ENCODE assay signal across 8 mouse cellular contexts in the genomic region with DNA sequence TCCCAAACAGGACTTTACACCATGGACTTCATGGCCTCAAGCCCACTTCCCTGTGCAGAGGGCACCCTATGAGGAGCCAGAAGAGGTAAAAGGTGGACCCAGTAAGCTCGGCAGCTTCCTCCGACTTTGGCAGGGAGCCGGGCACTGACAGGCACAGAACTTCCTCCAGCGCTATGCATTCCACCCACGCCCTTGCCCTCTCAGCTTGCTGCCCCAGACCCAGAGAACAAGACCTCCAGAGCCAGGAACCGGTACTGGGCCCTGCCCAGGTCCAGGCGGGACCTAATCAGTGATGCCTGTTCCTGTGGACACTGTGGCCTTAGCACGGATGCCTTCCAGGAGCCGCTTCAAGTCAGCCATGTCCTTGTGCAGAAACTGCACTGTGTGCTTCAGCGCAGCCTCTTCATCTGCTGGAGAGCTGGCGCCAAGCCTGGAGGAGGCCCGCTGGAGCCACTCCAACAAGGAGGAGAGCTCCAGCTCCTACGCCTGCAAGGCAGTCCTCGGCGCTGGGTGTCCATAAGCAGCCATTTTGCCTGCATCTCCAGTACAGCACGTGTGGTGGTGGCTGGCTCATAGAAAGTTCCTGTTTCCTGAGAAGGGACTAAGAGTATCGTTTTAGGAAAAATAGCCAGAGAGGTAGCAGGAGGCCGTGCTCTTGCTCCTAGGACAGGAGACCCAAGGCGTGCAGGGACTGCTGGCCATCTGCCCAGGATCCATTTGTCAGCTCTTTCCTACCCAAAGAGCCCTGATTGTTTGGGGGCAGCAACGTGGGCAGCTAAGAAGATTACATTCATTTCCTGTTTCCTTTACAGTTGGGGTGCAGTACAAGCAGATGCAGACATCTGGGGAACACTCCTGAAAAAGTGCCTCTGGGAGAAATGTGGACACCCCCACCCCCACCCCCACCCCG. TPM values are rescaled to one million over a fixed set of nuclear protein-coding genes. Genes with fewer than 3 reads are reported as not detected.
A peak's percentile ranks its signal among the peaks of the same experiment; 100 is the strongest.
DNase-seq lines count a peak whose midpoint lies in the region; ATAC-seq lines count a peak whose summit lies in the region.

No protein-coding gene starts in this region.

- no peaks in the 10 kb centered on the region for H3K27me3 ChIP-seq in heart, embryonic 14.5 days (ENCODE audit: control insufficient read depth, insufficient read depth, low read length)
- no peaks in the 10 kb centered on the region for H3K27me3 ChIP-seq in liver, embryonic 15.5 days

- peak overlapping the region; percentile 16 to 29 for H3K4me3 ChIP-seq in heart, embryonic 14.5 days (ENCODE audit: control insufficient read depth in 1 of 2, insufficient read depth in 1 of 2, low read depth in 1 of 2, low read length in 2 of 2)
- no peak overlapping the region for H3K4me3 ChIP-seq in liver, embryonic 15.5 days (replicated peaks)

- 24% methylated on average over 21 of the region's 21 CpGs for WGBS in heart, embryonic 14.5 days
- WGBS in liver, embryonic 15.5 days (ENCODE audit: insufficient replicate concordance) = 60% methylated on average over 21 of the region's 21 CpGs

- ATAC-seq in CD4-positive, CD25-positive, alpha-beta regulatory T cell, adult 4 months = peak; percentile 67
- ATAC-seq in heart, embryonic 14.5 days (ENCODE audit: insufficient number of reproducible peaks, insufficient read depth, low FRiP score, low read depth) = peak; percentile 78
- peak; percentile 34 for ATAC-seq in liver, embryonic 15.5 days (ENCODE audit: insufficient read depth)

- peaks cover 16 to 28% of the 10 kb centered on the region in 2 experiments for H3K4me1 ChIP-seq in heart, embryonic 14.5 days (ENCODE audit: control insufficient read depth in 2 of 2, insufficient read depth in 2 of 2, low read length in 2 of 2)
- H3K4me1 ChIP-seq in liver, embryonic 15.5 days (replicated peaks) = peaks cover 11% of the 10 kb centered on the region; the same call in 1 of the 2 replicates

- peak overlapping the region; percentile 87 to 96 for H3K27ac ChIP-seq in heart, embryonic 14.5 days (replicated peaks in 1 of 2; ENCODE audit: control insufficient read depth in 1 of 2, insufficient read depth in 1 of 2, low read depth in 2 of 2, low read length in 2 of 2)
- H3K27ac ChIP-seq in liver, embryonic 15.5 days (replicated peaks) = no peak overlapping the region

- H3K4me2 ChIP-seq in heart, embryonic 14.5 days (ENCODE audit: low read length) = peak overlapping the region; percentile 64
- no peak overlapping the region for H3K4me2 ChIP-seq in liver, embryonic 15.5 days

- no peaks in the 10 kb centered on the region for H3K9me3 ChIP-seq in heart, embryonic 14.5 days (ENCODE audit: control insufficient read depth, low read length)
- H3K9me3 ChIP-seq in liver, embryonic 15.5 days (replicated peaks) = no peaks in the 10 kb centered on the region

- peak overlapping the region; percentile 69 for H3K9ac ChIP-seq in heart, embryonic 14.5 days (ENCODE audit: low read length)
- H3K9ac ChIP-seq in liver, embryonic 15.5 days = no peak overlapping the region

- DNase-seq in adrenal gland, postnatal 14 days = peak; percentile 94
- DNase-seq in fat pad, adult 2 months (ENCODE audit: extremely low read depth, low read depth, low spot score) = peak; percentile 66
- DNase-seq in kidney, postnatal 36 days = peak; percentile 92 to 94
- peak; percentile 94 for DNase-seq in ovary, postnatal 36 days (ENCODE audit: low spot score)
- no peak for DNase-seq in thymus, postnatal 10 days (ENCODE audit: low spot score in 2 of 2)

- no peaks in the 10 kb centered on the region for H3K36me3 ChIP-seq in heart, embryonic 14.5 days (ENCODE audit: control insufficient read depth, insufficient read depth, low read length)
- H3K36me3 ChIP-seq in liver, embryonic 15.5 days (replicated peaks) = no peaks in the 10 kb centered on the region

RNA-seq across cellular contexts. Expression of gene A830005F24Rik, which starts 39.1 kb away (rescaled TPM):
- polyA plus RNA-seq in CD4-positive, CD25-positive, alpha-beta regulatory T cell, adult 4 months (2017; shearing (Covaris generic)) = 1 to 10 TPM; 3.5 to 4.5 TPM
- total RNA-seq in adrenal gland, postnatal 14 days (2021) = not detected in 2 replicates
- 0.27 and 0.80 TPM in 2 replicates for polyA plus RNA-seq in heart, embryonic 14.5 days (2014; fragmentation: Nextera tagmentation; extraction: Ambion mirVana)
- 0.30 TPM in 2 replicates for polyA plus RNA-seq in liver, embryonic 15.5 days (2015; fragmentation: Nextera tagmentation; extraction: Ambion mirVana)

RNA-seq across cellular contexts. Expression of gene Zfp169, which starts 39.2 kb away (rescaled TPM):
- polyA plus RNA-seq in CD4-positive, CD25-positive, alpha-beta regulatory T cell, adult 4 months (2017; shearing (Covaris generic)) = 10 to 100 TPM; 14.7 to 18.3 TPM
- total RNA-seq in adrenal gland, postnatal 14 days (2021) = 6.7 and 9.1 TPM in 2 replicates
- 3.3 and 3.6 TPM in 2 replicates for polyA plus RNA-seq in heart, embryonic 14.5 days (2014; fragmentation: Nextera tagmentation; extraction: Ambion mirVana)
- 0.63 and 0.77 TPM in 2 replicates for polyA plus RNA-seq in liver, embryonic 15.5 days (2015; fragmentation: Nextera tagmentation; extraction: Ambion mirVana)

Comparison
In these comparisons a context has a peak if more than half of its experiments do, and no peak if none do; other contexts are left out.
1. DNase-seq: peak in adrenal gland, postnatal 14 days (single experiment), fat pad, adult 2 months (single experiment), kidney, postnatal 36 days (2 of 2) and ovary, postnatal 36 days (single experiment); none in thymus, postnatal 10 days (0 of 2).
2. Peak in every context shown above with its lines, with median percentiles within 50 percentile points of each other: ATAC-seq.